Mouse (Mus musculus): Measurements from ENCODE around the gene Maml2. TPM values are rescaled to one million over a fixed set of nuclear protein-coding genes. Genes with fewer than 3 reads are reported as not detected.

The Maml2 gene
- total RNA-seq, 1 experiment from 2014 or later, result 5.0 TPM

GRCm38 (mm10) chr9:13506956-13507821, 209.4 kb downstream of the Maml2 start:
- peak in 1 of 2 experiments; percentile 41; a peak in 1 of 4 replicates for ATAC-seq (replicated peaks in 1 of 2; ENCODE audit: insufficient read depth in 1 of 2, low FRiP score in 2 of 2, low TSS enrichment in 1 of 2, low read depth in 1 of 2, poor library complexity in 2 of 2, severe bottlenecking in 2 of 2)

- ATAC-seq (replicated peaks in 1 of 2; ENCODE audit: insufficient read depth in 1 of 2, low FRiP score in 2 of 2, low TSS enrichment in 1 of 2, low read depth in 1 of 2, poor library complexity in 2 of 2, severe bottlenecking in 2 of 2), result no peak
These were observed 210.0 kb downstream of the Maml2 start for GRCm38 (mm10) chr9:13507822-13508188.

- no peak for ATAC-seq (replicated peaks in 1 of 2; ENCODE audit: insufficient read depth in 1 of 2, low FRiP score in 2 of 2, low TSS enrichment in 1 of 2, low read depth in 1 of 2, poor library complexity in 2 of 2, severe bottlenecking in 2 of 2)
These were observed 212.0 kb downstream of the Maml2 start for GRCm38 (mm10) chr9:13509751-13510150.

- peak; percentile 76 to 82; a peak in 3 of 4 replicates for ATAC-seq (replicated peaks in 1 of 2; ENCODE audit: insufficient read depth in 1 of 2, low FRiP score in 2 of 2, low TSS enrichment in 1 of 2, low read depth in 1 of 2, poor library complexity in 2 of 2, severe bottlenecking in 2 of 2)
These were observed 213.0 kb downstream of the Maml2 start for GRCm38 (mm10) chr9:13510621-13511369.

GRCm38 (mm10) chr9:13513135-13513534, 215.4 kb downstream of the Maml2 start:
- no peak for ATAC-seq (replicated peaks in 1 of 2; ENCODE audit: insufficient read depth in 1 of 2, low FRiP score in 2 of 2, low TSS enrichment in 1 of 2, low read depth in 1 of 2, poor library complexity in 2 of 2, severe bottlenecking in 2 of 2)

- no peak for ATAC-seq (replicated peaks in 1 of 2; ENCODE audit: insufficient read depth in 1 of 2, low FRiP score in 2 of 2, low TSS enrichment in 1 of 2, low read depth in 1 of 2, poor library complexity in 2 of 2, severe bottlenecking in 2 of 2)
These were observed 216.7 kb downstream of the Maml2 start for GRCm38 (mm10) chr9:13514435-13514834.

GRCm38 (mm10) chr9:13515976-13516375, 218.2 kb downstream of the Maml2 start:
- no peak for ATAC-seq (replicated peaks in 1 of 2; ENCODE audit: insufficient read depth in 1 of 2, low FRiP score in 2 of 2, low TSS enrichment in 1 of 2, low read depth in 1 of 2, poor library complexity in 2 of 2, severe bottlenecking in 2 of 2)

- peak in 1 of 2 experiments; percentile 49; a peak in 1 of 4 replicates for ATAC-seq (replicated peaks in 1 of 2; ENCODE audit: insufficient read depth in 1 of 2, low FRiP score in 2 of 2, low TSS enrichment in 1 of 2, low read depth in 1 of 2, poor library complexity in 2 of 2, severe bottlenecking in 2 of 2)
These were observed 220.3 kb downstream of the Maml2 start for GRCm38 (mm10) chr9:13518031-13518430.

GRCm38 (mm10) chr9:13518441-13518971, 220.7 kb downstream of the Maml2 start:
- no peak for ATAC-seq (replicated peaks in 1 of 2; ENCODE audit: insufficient read depth in 1 of 2, low FRiP score in 2 of 2, low TSS enrichment in 1 of 2, low read depth in 1 of 2, poor library complexity in 2 of 2, severe bottlenecking in 2 of 2)

GRCm38 (mm10) chr9:13522061-13522820, 224.5 kb downstream of the Maml2 start:
- no peak for ATAC-seq (replicated peaks in 1 of 2; ENCODE audit: insufficient read depth in 1 of 2, low FRiP score in 2 of 2, low TSS enrichment in 1 of 2, low read depth in 1 of 2, poor library complexity in 2 of 2, severe bottlenecking in 2 of 2)

- ATAC-seq (replicated peaks in 1 of 2; ENCODE audit: insufficient read depth in 1 of 2, low FRiP score in 2 of 2, low TSS enrichment in 1 of 2, low read depth in 1 of 2, poor library complexity in 2 of 2, severe bottlenecking in 2 of 2), result no peak; a peak in 1 of 4 replicates
These were observed 225.3 kb downstream of the Maml2 start for GRCm38 (mm10) chr9:13523046-13523445.

GRCm38 (mm10) chr9:13525075-13525474, 227.3 kb downstream of the Maml2 start:
- ATAC-seq (replicated peaks in 1 of 2; ENCODE audit: insufficient read depth in 1 of 2, low FRiP score in 2 of 2, low TSS enrichment in 1 of 2, low read depth in 1 of 2, poor library complexity in 2 of 2, severe bottlenecking in 2 of 2), result peak in 1 of 2 experiments; percentile 44; a peak in 1 of 4 replicates

- peak; percentile 32 to 52 for ATAC-seq (replicated peaks in 1 of 2; ENCODE audit: insufficient read depth in 1 of 2, low FRiP score in 2 of 2, low TSS enrichment in 1 of 2, low read depth in 1 of 2, poor library complexity in 2 of 2, severe bottlenecking in 2 of 2)
These were observed 228.0 kb downstream of the Maml2 start for GRCm38 (mm10) chr9:13525561-13526255.

- peak in 1 of 2 experiments; percentile 35; a peak in 1 of 4 replicates for ATAC-seq (replicated peaks in 1 of 2; ENCODE audit: insufficient read depth in 1 of 2, low FRiP score in 2 of 2, low TSS enrichment in 1 of 2, low read depth in 1 of 2, poor library complexity in 2 of 2, severe bottlenecking in 2 of 2)
These were observed 232.8 kb downstream of the Maml2 start for GRCm38 (mm10) chr9:13530575-13530974.

- ATAC-seq (replicated peaks in 1 of 2; ENCODE audit: insufficient read depth in 1 of 2, low FRiP score in 2 of 2, low TSS enrichment in 1 of 2, low read depth in 1 of 2, poor library complexity in 2 of 2, severe bottlenecking in 2 of 2), result no peak
These were observed 235.4 kb downstream of the Maml2 start for GRCm38 (mm10) chr9:13533076-13533707.

GRCm38 (mm10) chr9:13535803-13536202, 238.0 kb downstream of the Maml2 start:
- no peak for ATAC-seq (replicated peaks in 1 of 2; ENCODE audit: insufficient read depth in 1 of 2, low FRiP score in 2 of 2, low TSS enrichment in 1 of 2, low read depth in 1 of 2, poor library complexity in 2 of 2, severe bottlenecking in 2 of 2)

All from hematopoietic stem cell, adult 5-6 weeks (primary cell).